Mouse (Mus musculus) G1E (cell line): Measurements from ENCODE around the gene Jhy.

Experiments used
- CTCF ChIP-seq: IDR thresholded peaks from 2 replicates; pipeline ENCODE4 v1.5.1; 2012; ENCODE audit warnings: low read depth, low read length, inconsistent platforms, mixed read lengths
- GATA1 ChIP-seq: IDR thresholded peaks from 2 replicates; pipeline ENCODE4 v1.6.1; 2012; ENCODE audit warnings: borderline replicate concordance, low read length, inconsistent platforms, mixed read lengths
- TAL1 ChIP-seq: conservative IDR thresholded peaks from 2 replicates; pipeline ENCODE4 v1.6.1; 2012; ENCODE audit warnings: low read depth, low read length, inconsistent platforms, mixed read lengths

- no peak for TF ChIP-seq CTCF
- no peak for TF ChIP-seq GATA1
- no peak for TF ChIP-seq TAL1
Observed at GRCm38 (mm10) chr9:40878291-40878945, 85.5 kb downstream of the Jhy start.
